Mouse (Mus musculus): ENCODE measurements around the gene Capn2. TPM values are rescaled to one million over a fixed set of nuclear protein-coding genes. Genes with fewer than 3 reads are reported as not detected.

Capn2 gene
- total and polyA plus RNA-seq, 3 experiments = 10.6 to 19.3 TPM; not detected in 1

DNA sequence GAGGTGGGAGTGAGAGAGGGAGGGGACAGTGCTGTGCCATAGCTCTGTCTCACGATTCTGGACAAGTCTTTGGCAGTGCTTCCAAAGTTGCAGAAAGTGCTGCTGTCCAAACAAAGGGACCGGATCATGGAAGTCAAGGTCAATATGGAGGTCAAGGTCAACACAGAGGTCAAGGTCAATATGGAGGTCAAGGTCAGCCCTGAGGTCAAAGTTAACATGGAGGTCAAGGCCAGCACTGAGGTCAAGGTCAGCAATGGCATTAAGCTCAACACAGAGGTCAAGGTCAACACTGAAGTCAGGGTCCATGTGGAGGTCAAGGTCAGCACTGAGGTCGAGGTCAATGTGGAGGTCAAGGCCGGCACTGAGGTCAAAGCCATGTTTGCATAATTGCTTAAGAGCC, 16.6 kb downstream of the Capn2 start:
- Histone ChIP-seq H3K27ac (ENCODE audit: control insufficient read depth, low read depth, low read length) (no peak overlapping the region), H3K79me2 (ENCODE audit: control insufficient read depth, insufficient read depth, low read length, poor library complexity) (no peaks in the 10 kb centered on the region), H3K27me3 (ENCODE audit: control insufficient read depth in 1 of 2, insufficient read depth in 2 of 2, low read length in 2 of 2) (no peaks in the 10 kb centered on the region), H3K4me3 (ENCODE audit: control insufficient read depth in 1 of 2, insufficient read depth in 1 of 2, low read depth in 2 of 2, low read length in 2 of 2) (no peak overlapping the region), H3K9ac (ENCODE audit: control insufficient read depth, low read depth, low read length, poor library complexity, severe bottlenecking) (no peak overlapping the region), H3K36me3 (ENCODE audit: control insufficient read depth in 1 of 2, insufficient read depth in 2 of 2, low read length in 2 of 2) (peaks cover 0 to 32% of the 10 kb centered on the region in 2 experiments; a peak in 2 of 4 replicates), H3K4me1 (ENCODE audit: control insufficient read depth in 1 of 2, insufficient read depth in 2 of 2, low read length in 2 of 2) (peaks cover 19 to 32% of the 10 kb centered on the region in 2 experiments), H3K9me3 (replicated peaks; ENCODE audit: insufficient read depth, low read length) (no peaks in the 10 kb centered on the region)
- TF ChIP-seq ZKSCAN1 (IDR thresholded peaks at IDR 0.05; ENCODE audit: low read depth, low read length) (no peak), UBTF (IDR thresholded peaks at IDR 0.05; ENCODE audit: borderline replicate concordance, insufficient read depth, low read depth, low read length) (no peak), GABPA (IDR thresholded peaks at IDR 0.05; ENCODE audit: low read depth, low read length) (no peak), ETS1 (IDR thresholded peaks at IDR 0.05; ENCODE audit: low read depth, low read length) (no peak), TAL1 (IDR thresholded peaks at IDR 0.05; ENCODE audit: low read length) (no peak), ZC3H11A (IDR thresholded peaks at IDR 0.05; ENCODE audit: low read depth, low read length) (no peak), RCOR1 (IDR thresholded peaks at IDR 0.05; ENCODE audit: low read depth, low read length) (no peak), NRF1 (IDR thresholded peaks at IDR 0.05; ENCODE audit: insufficient read depth, low read depth, low read length, poor library complexity, severe bottlenecking) (no peak), KAT2A (conservative IDR thresholded peaks at IDR 0.05; ENCODE audit: low read depth, low read length) (no peak), MXI1 (IDR thresholded peaks at IDR 0.05; ENCODE audit: low read depth, low read length) (no peak), E2F4 (IDR thresholded peaks at IDR 0.05; ENCODE audit: borderline replicate concordance, low read depth, low read length) (no peak), SMC3 (IDR thresholded peaks at IDR 0.05; ENCODE audit: low read depth, low read length) (no peak), TCF12 (IDR thresholded peaks at IDR 0.05; ENCODE audit: low read depth, low read length) (no peak), CHD1 (IDR thresholded peaks at IDR 0.05; ENCODE audit: low read depth, low read length) (no peak)
- DNase-seq (ENCODE audit: low read depth, low spot score) = no peak

DNA sequence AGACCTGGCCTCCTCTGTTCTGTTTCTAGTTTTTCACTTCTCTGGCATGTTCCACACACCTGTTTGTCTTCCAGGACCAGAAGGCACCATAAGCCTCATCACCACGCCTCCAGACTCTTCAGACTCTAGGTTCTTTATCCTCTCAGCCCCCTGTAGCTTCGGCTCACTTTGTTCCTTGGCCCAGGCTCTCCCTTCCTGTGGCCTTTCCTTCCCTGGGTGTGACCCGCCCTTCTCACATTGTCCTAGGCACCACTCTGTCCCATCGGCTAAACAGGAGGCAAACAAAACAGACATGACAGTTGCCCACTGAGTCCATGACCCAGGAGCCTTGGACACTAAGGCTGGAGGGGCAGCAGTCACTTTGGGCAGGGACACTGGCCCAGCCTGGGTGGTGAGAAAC, 17.2 kb downstream of the Capn2 start:
- H3K9ac ChIP-seq (ENCODE audit: control insufficient read depth, low read depth, low read length, poor library complexity, severe bottlenecking) = no peak overlapping the region
- no peak for DNase-seq (ENCODE audit: low read depth, low spot score)
- H3K4me3 ChIP-seq (ENCODE audit: control insufficient read depth in 1 of 2, insufficient read depth in 1 of 2, low read depth in 2 of 2, low read length in 2 of 2) = no peak overlapping the region
- no peaks in the 10 kb centered on the region for H3K9me3 ChIP-seq (replicated peaks; ENCODE audit: insufficient read depth, low read length)
- no peaks in the 10 kb centered on the region for H3K79me2 ChIP-seq (ENCODE audit: control insufficient read depth, insufficient read depth, low read length, poor library complexity)
- H3K4me1 ChIP-seq (ENCODE audit: control insufficient read depth in 1 of 2, insufficient read depth in 2 of 2, low read length in 2 of 2) = peaks cover 13 to 27% of the 10 kb centered on the region in 2 experiments
- H3K27me3 ChIP-seq (ENCODE audit: control insufficient read depth in 1 of 2, insufficient read depth in 2 of 2, low read length in 2 of 2) = no peaks in the 10 kb centered on the region
- TF ChIP-seq BHLHE40 (IDR thresholded peaks at IDR 0.05; ENCODE audit: borderline replicate concordance, low read depth, low read length) (no peak), SMC3 (IDR thresholded peaks at IDR 0.05; ENCODE audit: low read depth, low read length) (no peak), USF1 (IDR thresholded peaks at IDR 0.05; ENCODE audit: low read depth, low read length) (no peak), UBTF (IDR thresholded peaks at IDR 0.05; ENCODE audit: borderline replicate concordance, insufficient read depth, low read depth, low read length) (no peak), RCOR1 (IDR thresholded peaks at IDR 0.05; ENCODE audit: low read depth, low read length) (no peak), ZKSCAN1 (IDR thresholded peaks at IDR 0.05; ENCODE audit: low read depth, low read length) (no peak), MYC (IDR thresholded peaks at IDR 0.05; ENCODE audit: low read depth, low read length) (no peak), USF2 (IDR thresholded peaks at IDR 0.05; ENCODE audit: borderline replicate concordance in 1 of 2, insufficient read depth in 1 of 2, low read depth in 1 of 2, low read length in 2 of 2) (no peak), POLR2A (IDR thresholded peaks at IDR 0.05; ENCODE audit: control insufficient read depth in 1 of 2, insufficient read depth in 1 of 2, low read depth in 1 of 2, low read length in 2 of 2, poor library complexity in 1 of 2) (no peak), HCFC1 (IDR thresholded peaks at IDR 0.05; ENCODE audit: low read depth, low read length) (no peak), RAD21 (IDR thresholded peaks at IDR 0.05; ENCODE audit: low read depth, low read length) (no peak), NRF1 (IDR thresholded peaks at IDR 0.05; ENCODE audit: insufficient read depth, low read depth, low read length, poor library complexity, severe bottlenecking) (no peak), JUND (IDR thresholded peaks at IDR 0.05; ENCODE audit: low read depth, low read length) (no peak), MYB (IDR thresholded peaks at IDR 0.05; ENCODE audit: low read depth, low read length) (no peak), ZC3H11A (IDR thresholded peaks at IDR 0.05; ENCODE audit: low read depth, low read length) (no peak)
- no peak overlapping the region for H3K27ac ChIP-seq (ENCODE audit: control insufficient read depth, low read depth, low read length)
- H3K36me3 ChIP-seq (ENCODE audit: control insufficient read depth in 1 of 2, insufficient read depth in 2 of 2, low read length in 2 of 2) = peaks cover 0 to 26% of the 10 kb centered on the region in 2 experiments; a peak in 2 of 4 replicates

Measured in MEL (cell line).